Mouse (Mus musculus): Measurements from ENCODE around the gene Mbnl2.

GRCm38 (mm10) chr14:120330881-120331514 is 55.5 kb downstream of the Mbnl2 start:
- TF ChIP-seq CTCF (IDR thresholded peaks at IDR 0.05; ENCODE audit: borderline replicate concordance, control insufficient read depth, extremely low read depth, insufficient read depth, low read length, poor library complexity) (no peak), POLR2A (IDR thresholded peaks at IDR 0.05; ENCODE audit: control insufficient read depth, extremely low read depth, insufficient read depth, low read length, poor library complexity) (no peak)

Data from thymus, adult 2 months (tissue).